In genomic region chr7:67741706-67742105, GRCm38 (mm10) we compare ENCODE assay signal across 11 mouse cellular contexts. TPM values are rescaled to one million over a fixed set of nuclear protein-coding genes. Genes with fewer than 3 reads are reported as not detected.
A peak's percentile ranks its signal among the peaks of the same experiment; 100 is the strongest.
DNase-seq lines count a peak whose midpoint lies in the region; ATAC-seq lines count a peak whose summit lies in the region.
"Had no signal": no experiment of that assay in that cellular context is flagged by ENCODE, and none has a peak within 500 bp of the region (broad histone marks: within the 10 kb centered on the region; RNA-seq: fewer than 3 reads in every experiment).

No protein-coding gene starts in this region.

- H3K9me3 ChIP-seq in heart, embryonic 14.5 days (ENCODE audit: control insufficient read depth, low read length), result no peaks in the 10 kb centered on the region
- no peaks in the 10 kb centered on the region for H3K9me3 ChIP-seq in embryonic facial prominence, embryonic 10.5 days
- 0 out of 2 replicates have a peak, but pooled peaks cover 4% of the 10 kb centered on the region for H3K9me3 ChIP-seq in midbrain, embryonic 10.5 days (replicated peaks)

- H3K27me3 ChIP-seq in heart, embryonic 14.5 days (ENCODE audit: control insufficient read depth, insufficient read depth, low read length), result no peaks in the 10 kb centered on the region
- H3K27me3 ChIP-seq in embryonic facial prominence, embryonic 10.5 days (replicated peaks; ENCODE audit: low read depth, poor library complexity, severe bottlenecking), result no peaks in the 10 kb centered on the region
- H3K27me3 ChIP-seq in midbrain, embryonic 10.5 days (ENCODE audit: low read depth, poor library complexity, severe bottlenecking), result no peaks in the 10 kb centered on the region

- H3K27ac ChIP-seq in heart, embryonic 14.5 days (replicated peaks in 1 of 2; ENCODE audit: control insufficient read depth in 1 of 2, insufficient read depth in 1 of 2, low read depth in 2 of 2, low read length in 2 of 2), result peak overlapping the region; percentile 68 to 87
- H3K27ac ChIP-seq in embryonic facial prominence, embryonic 10.5 days (replicated peaks), result no peak overlapping the region
- H3K27ac ChIP-seq in midbrain, embryonic 10.5 days (replicated peaks), result no peak overlapping the region

- no peak overlapping the region for H3K4me3 ChIP-seq in heart, embryonic 14.5 days (ENCODE audit: control insufficient read depth in 1 of 2, insufficient read depth in 1 of 2, low read depth in 1 of 2, low read length in 2 of 2)
- H3K4me3 ChIP-seq in embryonic facial prominence, embryonic 10.5 days, result no peak overlapping the region
- no peak overlapping the region for H3K4me3 ChIP-seq in midbrain, embryonic 10.5 days

- 29% methylated on average over 7 of the region's 7 CpGs for WGBS in heart, embryonic 14.5 days
- 81% methylated on average over 7 of the region's 7 CpGs for WGBS in embryonic facial prominence, embryonic 10.5 days
- WGBS in midbrain, embryonic 10.5 days, result 88% methylated on average over 7 of the region's 7 CpGs

- no peaks in the 10 kb centered on the region for H3K36me3 ChIP-seq in heart, embryonic 14.5 days (ENCODE audit: control insufficient read depth, insufficient read depth, low read length)
- H3K36me3 ChIP-seq in embryonic facial prominence, embryonic 10.5 days (replicated peaks), result peaks cover 7% of the 10 kb centered on the region; the same call in 1 of the 2 replicates
- 0 out of 2 replicates have a peak, but pooled peaks cover 3% of the 10 kb centered on the region for H3K36me3 ChIP-seq in midbrain, embryonic 10.5 days

- ATAC-seq in frontal cortex, adult (ENCODE audit: low TSS enrichment), result peak; percentile 23; the same call in 1 of the 2 replicates
- peak; percentile 63 for ATAC-seq in heart, embryonic 14.5 days (ENCODE audit: insufficient number of reproducible peaks, insufficient read depth, low FRiP score, low read depth)

- no peak overlapping the region for H3K9ac ChIP-seq in heart, embryonic 14.5 days (ENCODE audit: low read length)

- peak overlapping the region; percentile 1; the same call in 1 of the 2 replicates for H3K4me2 ChIP-seq in heart, embryonic 14.5 days (ENCODE audit: low read length)
- H3K4me2 ChIP-seq: liver, embryonic 11.5 days had no signal

- DNase-seq in frontal cortex, postnatal 14 days (ENCODE audit: low spot score in 2 of 2), result no peak
- peak; percentile 83 for DNase-seq in fibroblast of lung, adult 2 months (ENCODE audit: low read depth)
- peak; percentile 72 to 86 for DNase-seq in lung, postnatal 4 days
- no peak for DNase-seq in embryonic facial prominence, embryonic 10.5 days (ENCODE audit: low spot score)
- no peak for DNase-seq in thymus, postnatal 0 days (ENCODE audit: low spot score)
- DNase-seq in midbrain, embryonic 10.5 days (ENCODE audit: low spot score), result no peak
- DNase-seq: cerebellum, adult 9-10 months; kidney, postnatal 10 days had no signal

- peaks cover 21 to 24% of the 10 kb centered on the region in 2 experiments for H3K4me1 ChIP-seq in heart, embryonic 14.5 days (ENCODE audit: control insufficient read depth in 2 of 2, insufficient read depth in 2 of 2, low read length in 2 of 2)
- peaks cover 16% of the 10 kb centered on the region for H3K4me1 ChIP-seq in embryonic facial prominence, embryonic 10.5 days
- H3K4me1 ChIP-seq in midbrain, embryonic 10.5 days, result no peaks in the 10 kb centered on the region

RNA-seq across cellular contexts. Expression of gene Synm, which starts 17.8 kb away (rescaled TPM):
- 2.3 and 2.5 TPM in 2 replicates for polyA plus RNA-seq in heart, embryonic 14.5 days (2014; fragmentation: Nextera tagmentation; extraction: Ambion mirVana)
- 2.1 and 2.9 TPM in 2 replicates for polyA plus RNA-seq in embryonic facial prominence, embryonic 10.5 days (2016; fragmentation: Nextera tagmentation; extraction: Ambion mirVana)
- 4.8 and 5.8 TPM in 2 replicates for polyA plus RNA-seq in thymus, postnatal 0 days (2015; fragmentation: Nextera tagmentation; extraction: Ambion mirVana)
- polyA plus RNA-seq in midbrain, embryonic 10.5 days (2016; fragmentation: Nextera tagmentation; extraction: Ambion mirVana), result 0.83 and 1.5 TPM in 2 replicates

Comparison
In these comparisons a context has a peak if more than half of its experiments do, and no peak if none do; other contexts are left out.
1. DNase-seq: peak in fibroblast of lung, adult 2 months (single experiment) and lung, postnatal 4 days (2 of 2); none in frontal cortex, postnatal 14 days (0 of 2), embryonic facial prominence, embryonic 10.5 days (single experiment), thymus, postnatal 0 days (single experiment) and midbrain, embryonic 10.5 days (single experiment).
2. H3K27ac ChIP-seq: peak in heart, embryonic 14.5 days (2 of 2); none in embryonic facial prominence, embryonic 10.5 days (single experiment) and midbrain, embryonic 10.5 days (single experiment).